Mouse (Mus musculus): ENCODE measurements around the gene Rsf1. TPM values are rescaled to one million over a fixed set of nuclear protein-coding genes. Genes with fewer than 3 reads are reported as not detected.

Rsf1 gene
- 28.1 and 35.1 TPM in 2 replicates for polyA plus RNA-seq (2014; fragmentation: Nextera tagmentation; extraction: Ambion mirVana)

DNA sequence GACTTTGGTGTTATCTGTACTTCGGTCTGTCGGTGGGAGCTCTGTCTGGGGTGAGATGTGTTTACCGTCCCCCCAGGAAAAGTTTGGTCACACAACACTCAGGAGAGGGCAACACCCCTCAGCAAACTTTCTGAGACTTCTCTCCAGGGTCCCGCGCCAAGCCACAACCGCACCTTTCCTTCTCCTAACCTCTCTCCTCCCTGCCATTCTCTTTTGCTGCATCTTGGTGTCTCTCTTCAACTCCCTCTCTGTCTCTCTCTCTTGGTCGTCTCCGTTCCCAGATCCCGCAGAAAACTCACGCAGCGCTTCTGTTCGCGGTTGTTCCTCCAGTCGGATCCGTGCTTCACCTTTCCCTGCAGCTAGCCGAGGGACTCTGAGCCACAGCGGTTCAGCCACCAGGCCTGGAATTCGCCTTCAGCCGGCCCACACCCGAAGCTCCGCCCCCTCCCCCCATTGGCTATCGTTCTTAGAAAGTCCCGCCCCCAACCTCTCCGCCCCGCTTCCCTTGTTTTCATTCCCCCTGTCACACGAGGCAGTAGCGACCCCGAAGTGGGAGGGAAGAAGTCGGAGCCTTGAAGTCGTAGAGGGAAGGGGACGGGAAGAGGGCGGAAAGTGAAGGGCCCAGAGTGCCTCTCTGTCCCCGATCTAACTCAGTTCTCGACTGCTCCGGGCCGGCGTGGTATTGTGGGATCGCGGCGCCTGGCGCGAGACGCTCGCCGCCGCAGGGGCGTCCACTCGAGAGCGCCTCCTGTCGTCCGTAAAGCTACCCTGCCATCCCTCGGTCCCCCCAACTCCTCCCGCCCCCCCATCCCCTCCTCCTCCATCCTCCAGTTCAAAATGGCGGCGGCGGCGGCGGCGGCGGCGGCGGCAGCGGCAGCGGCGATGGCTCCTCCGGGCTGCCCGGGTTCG is at the start of gene Rsf1, which contains the start of gene Aamdc:
Gene Rsf1 (plus strand): TSS at position 823 of the 909 bp plus-strand sequence.
Gene Aamdc (minus strand): TSS at position 431 of the 909 bp plus-strand sequence.
- Histone ChIP-seq H3K27me3 (ENCODE audit: control insufficient read depth, insufficient read depth, low read length) (no peaks in the 10 kb centered on the region), H3K9ac (replicated peaks; ENCODE audit: low read length) (peak within 1 kb of the TSS; percentile 98), H3K36me3 (ENCODE audit: control insufficient read depth, insufficient read depth, low read length) (no peaks in the 10 kb centered on the region), H3K4me1 (ENCODE audit: control insufficient read depth, insufficient read depth, low read length) (peaks cover 10% of the 10 kb centered on the region; the same call in 1 of the 2 replicates), H3K9me3 (ENCODE audit: control insufficient read depth, low read length) (no peaks in the 10 kb centered on the region), H3K4me2 (ENCODE audit: low read length) (peak within 1 kb of the TSS; percentile 81), H3K27ac (replicated peaks; ENCODE audit: low read depth, low read length) (peak within 1 kb of the TSS; percentile 99), H3K4me3 (replicated peaks; ENCODE audit: low read depth, low read length) (peak within 1 kb of the TSS; percentile 100)
- DNase-seq, result peak; percentile 98
- WGBS, result under 1% methylated on average over 66 of the region's 68 CpGs
- peak; percentile 94 for ATAC-seq (ENCODE audit: low FRiP score, low TSS enrichment)

GRCm38 (mm10) chr7:97535531-97535930 is 44.2 kb upstream of the Rsf1 start:
- DNase-seq (no peak), ATAC-seq (ENCODE audit: low FRiP score, low TSS enrichment) (no peak)
- H3K4me1 ChIP-seq (ENCODE audit: control insufficient read depth, insufficient read depth, low read length), result no peaks in the 10 kb centered on the region
- no peak overlapping the region for H3K4me3 ChIP-seq (replicated peaks; ENCODE audit: low read depth, low read length)
- no peak overlapping the region for H3K9ac ChIP-seq (replicated peaks; ENCODE audit: low read length)
- H3K27me3 ChIP-seq (ENCODE audit: control insufficient read depth, insufficient read depth, low read length), result no peaks in the 10 kb centered on the region
- no peak overlapping the region for H3K27ac ChIP-seq (replicated peaks; ENCODE audit: low read depth, low read length)
- H3K36me3 ChIP-seq (ENCODE audit: control insufficient read depth, insufficient read depth, low read length), result peaks cover 90% of the 10 kb centered on the region
- H3K4me2 ChIP-seq (ENCODE audit: low read length), result no peak overlapping the region
- no peaks in the 10 kb centered on the region for H3K9me3 ChIP-seq (ENCODE audit: control insufficient read depth, low read length)
- 93% methylated on average over 5 of the region's 5 CpGs for WGBS

DNA sequence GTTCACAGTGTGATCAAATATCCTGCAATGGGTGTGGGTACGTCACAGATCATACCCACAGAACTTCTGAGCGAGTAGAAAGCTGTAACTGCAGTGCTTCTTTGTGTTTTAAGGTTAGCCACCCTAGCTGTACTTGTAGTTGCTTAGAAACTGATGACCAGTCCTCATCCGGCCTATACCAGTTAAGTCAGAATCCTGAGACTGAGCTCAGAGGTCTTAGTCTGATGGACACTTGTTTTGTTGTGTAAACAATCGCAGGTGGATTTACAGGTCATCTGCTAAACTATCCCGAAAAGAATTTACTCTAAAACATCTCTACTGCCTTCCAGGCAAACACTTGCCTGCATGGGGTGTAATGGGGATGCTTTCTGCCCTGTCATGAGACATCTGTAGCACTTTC is 43.1 kb upstream of the Rsf1 start:
- WGBS, result 93% methylated on average over 5 of the region's 5 CpGs
- no peak for ATAC-seq (ENCODE audit: low FRiP score, low TSS enrichment)
- Histone ChIP-seq H3K36me3 (ENCODE audit: control insufficient read depth, insufficient read depth, low read length) (peaks cover 91% of the 10 kb centered on the region), H3K27ac (replicated peaks; ENCODE audit: low read depth, low read length) (no peak overlapping the region), H3K4me1 (ENCODE audit: control insufficient read depth, insufficient read depth, low read length) (no peaks in the 10 kb centered on the region), H3K9me3 (ENCODE audit: control insufficient read depth, low read length) (no peaks in the 10 kb centered on the region), H3K4me2 (ENCODE audit: low read length) (no peak overlapping the region), H3K9ac (replicated peaks; ENCODE audit: low read length) (no peak overlapping the region), H3K27me3 (ENCODE audit: control insufficient read depth, insufficient read depth, low read length) (no peaks in the 10 kb centered on the region), H3K4me3 (replicated peaks; ENCODE audit: low read depth, low read length) (no peak overlapping the region)
- no peak for DNase-seq

DNA sequence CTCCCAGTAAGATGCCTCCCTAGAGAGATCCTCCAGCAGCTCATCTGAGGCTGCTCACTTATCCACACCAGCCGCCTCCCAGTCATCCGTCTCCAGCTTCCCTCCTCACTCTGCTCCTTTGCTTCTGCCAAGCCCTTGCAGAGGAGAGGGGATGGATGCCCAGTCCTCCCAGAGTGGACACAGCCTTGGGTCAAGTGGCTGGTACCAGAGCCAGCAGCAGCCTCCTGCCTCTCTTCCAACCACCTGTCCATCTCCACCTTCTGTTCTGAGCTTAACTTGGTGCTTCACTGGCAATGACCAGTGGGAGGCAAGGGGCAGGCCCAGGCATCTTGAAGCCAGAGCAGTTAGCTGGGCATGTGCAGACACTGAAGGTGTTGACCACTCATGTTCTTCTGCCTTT is 33.2 kb upstream of the Rsf1 start:
- WGBS, result 85% methylated on average over 2 of the region's 2 CpGs

GRCm38 (mm10) chr7:97549301-97549700 is 30.4 kb upstream of the Rsf1 start:
- no peak for DNase-seq
- H3K27ac ChIP-seq (replicated peaks; ENCODE audit: low read depth, low read length), result no peak overlapping the region

More for the DNA sequence above, 33.2 kb upstream of the Rsf1 start:
- no peaks in the 10 kb centered on the region for H3K9me3 ChIP-seq (ENCODE audit: control insufficient read depth, low read length)
- DNase-seq (no peak), ATAC-seq (ENCODE audit: low FRiP score, low TSS enrichment) (no peak)
- no peaks in the 10 kb centered on the region for H3K27me3 ChIP-seq (ENCODE audit: control insufficient read depth, insufficient read depth, low read length)
- no peak overlapping the region for H3K4me2 ChIP-seq (ENCODE audit: low read length)
- H3K27ac ChIP-seq (replicated peaks; ENCODE audit: low read depth, low read length), result no peak overlapping the region
- H3K9ac ChIP-seq (replicated peaks; ENCODE audit: low read length), result no peak overlapping the region
- no peak overlapping the region for H3K4me3 ChIP-seq (replicated peaks; ENCODE audit: low read depth, low read length)
- H3K4me1 ChIP-seq (ENCODE audit: control insufficient read depth, insufficient read depth, low read length), result no peaks in the 10 kb centered on the region
- H3K36me3 ChIP-seq (ENCODE audit: control insufficient read depth, insufficient read depth, low read length), result peaks cover 22% of the 10 kb centered on the region

DNA sequence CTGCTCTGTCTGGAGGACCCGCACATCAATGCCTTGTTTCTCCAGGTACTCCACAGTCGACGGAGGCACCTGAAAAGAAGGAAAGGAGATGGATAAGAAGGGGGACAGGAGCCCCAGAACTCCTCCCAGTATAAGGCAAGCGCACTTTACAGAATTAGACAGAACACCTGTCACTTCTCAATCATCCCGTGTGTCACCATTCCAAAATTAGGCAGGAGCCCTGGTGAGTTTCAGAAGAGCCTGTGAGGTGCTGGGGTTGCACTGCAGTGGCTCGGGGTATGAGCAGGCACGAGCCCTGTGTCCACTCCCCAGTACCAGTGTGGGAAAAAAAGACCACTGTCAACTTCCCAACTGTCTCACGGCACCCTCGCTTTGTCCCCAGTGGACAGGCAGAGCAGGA is 29.0 kb upstream of the Rsf1 start:
- Histone ChIP-seq H3K4me3 (replicated peaks; ENCODE audit: low read depth, low read length) (no peak overlapping the region), H3K27ac (replicated peaks; ENCODE audit: low read depth, low read length) (no peak overlapping the region), H3K36me3 (ENCODE audit: control insufficient read depth, insufficient read depth, low read length) (no peaks in the 10 kb centered on the region), H3K27me3 (ENCODE audit: control insufficient read depth, insufficient read depth, low read length) (no peaks in the 10 kb centered on the region), H3K4me2 (ENCODE audit: low read length) (no peak overlapping the region), H3K9me3 (ENCODE audit: control insufficient read depth, low read length) (no peaks in the 10 kb centered on the region), H3K4me1 (ENCODE audit: control insufficient read depth, insufficient read depth, low read length) (no peaks in the 10 kb centered on the region), H3K9ac (replicated peaks; ENCODE audit: low read length) (no peak overlapping the region)
- ATAC-seq (ENCODE audit: low FRiP score, low TSS enrichment) (no peak), DNase-seq (no peak)
- WGBS, result 94% methylated on average over 9 of the region's 9 CpGs

More at GRCm38 (mm10) chr7:97549301-97549700, 30.4 kb upstream of the Rsf1 start:
- H3K4me2 ChIP-seq (ENCODE audit: low read length), result no peak overlapping the region
- H3K27me3 ChIP-seq (ENCODE audit: control insufficient read depth, insufficient read depth, low read length), result no peaks in the 10 kb centered on the region
- no peaks in the 10 kb centered on the region for H3K9me3 ChIP-seq (ENCODE audit: control insufficient read depth, low read length)
- H3K9ac ChIP-seq (replicated peaks; ENCODE audit: low read length), result no peak overlapping the region
- 94% methylated on average over 10 of the region's 10 CpGs for WGBS
- no peaks in the 10 kb centered on the region for H3K4me1 ChIP-seq (ENCODE audit: control insufficient read depth, insufficient read depth, low read length)
- H3K36me3 ChIP-seq (ENCODE audit: control insufficient read depth, insufficient read depth, low read length), result no peaks in the 10 kb centered on the region
- no peak overlapping the region for H3K4me3 ChIP-seq (replicated peaks; ENCODE audit: low read depth, low read length)
- ATAC-seq (ENCODE audit: low FRiP score, low TSS enrichment), result no peak

- Histone ChIP-seq H3K4me1 (ENCODE audit: control insufficient read depth, insufficient read depth, low read length) (no peaks in the 10 kb centered on the region), H3K9me3 (ENCODE audit: control insufficient read depth, low read length) (no peaks in the 10 kb centered on the region), H3K27ac (replicated peaks; ENCODE audit: low read depth, low read length) (no peak overlapping the region), H3K4me3 (replicated peaks; ENCODE audit: low read depth, low read length) (no peak overlapping the region), H3K27me3 (ENCODE audit: control insufficient read depth, insufficient read depth, low read length) (no peaks in the 10 kb centered on the region), H3K9ac (replicated peaks; ENCODE audit: low read length) (no peak overlapping the region), H3K4me2 (ENCODE audit: low read length) (no peak overlapping the region), H3K36me3 (ENCODE audit: control insufficient read depth, insufficient read depth, low read length) (no peaks in the 10 kb centered on the region)
- ATAC-seq (ENCODE audit: low FRiP score, low TSS enrichment) (no peak), DNase-seq (no peak)
- WGBS, result 92% methylated on average over 2 of the region's 2 CpGs
Measured at GRCm38 (mm10) chr7:97563576-97563975, 16.1 kb upstream of the Rsf1 start.

DNA sequence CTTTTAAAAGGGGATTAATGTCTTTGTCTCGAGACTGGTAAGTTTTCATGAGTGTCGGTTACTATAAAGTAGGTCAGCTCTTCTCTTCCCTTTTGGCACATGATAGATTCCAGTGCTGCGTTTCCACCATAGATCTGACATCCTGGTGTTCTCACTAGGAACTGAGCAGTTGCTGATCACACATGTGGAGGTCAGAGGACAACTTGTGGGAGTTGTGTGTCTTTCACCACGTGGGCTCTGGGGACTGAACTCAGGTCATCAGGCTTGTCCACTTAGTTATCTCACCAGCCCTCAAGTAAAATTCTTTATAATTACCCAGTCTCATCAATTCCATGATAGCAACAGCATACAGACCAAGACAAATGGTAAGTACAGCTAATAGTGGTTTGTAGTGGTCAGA is 10.3 kb upstream of the Rsf1 start:
- DNase-seq, result no peak
- H3K4me2 ChIP-seq (ENCODE audit: low read length), result no peak overlapping the region
- no peak overlapping the region for H3K9ac ChIP-seq (replicated peaks; ENCODE audit: low read length)
- H3K36me3 ChIP-seq (ENCODE audit: control insufficient read depth, insufficient read depth, low read length), result no peaks in the 10 kb centered on the region
- ATAC-seq (ENCODE audit: low FRiP score, low TSS enrichment), result no peak
- no peaks in the 10 kb centered on the region for H3K27me3 ChIP-seq (ENCODE audit: control insufficient read depth, insufficient read depth, low read length)
- no peak overlapping the region for H3K27ac ChIP-seq (replicated peaks; ENCODE audit: low read depth, low read length)
- no peaks in the 10 kb centered on the region for H3K9me3 ChIP-seq (ENCODE audit: control insufficient read depth, low read length)
- WGBS, result 83% methylated on average over 4 of the region's 4 CpGs
- no peaks in the 10 kb centered on the region for H3K4me1 ChIP-seq (ENCODE audit: control insufficient read depth, insufficient read depth, low read length)
- H3K4me3 ChIP-seq (replicated peaks; ENCODE audit: low read depth, low read length), result no peak overlapping the region

DNA sequence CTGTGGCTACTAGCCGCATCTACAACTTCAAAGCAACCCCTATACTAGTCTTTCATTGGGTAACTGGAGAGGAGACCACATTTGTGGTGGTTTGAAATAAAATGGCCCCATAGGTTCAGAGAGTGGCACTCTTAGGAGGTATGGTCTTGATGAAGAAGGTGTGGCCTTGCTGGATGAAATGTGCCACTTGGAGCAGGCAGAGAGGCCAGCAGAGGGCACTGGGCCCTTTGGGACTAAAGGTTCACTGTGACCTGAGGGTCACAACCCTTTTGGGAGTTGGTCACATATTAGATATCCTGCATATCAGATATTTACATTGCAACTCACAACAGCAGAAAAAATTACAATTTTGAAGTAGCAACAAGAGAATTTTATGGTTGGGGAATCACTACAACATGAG is 9.3 kb upstream of the Rsf1 start:
- no peak overlapping the region for H3K4me2 ChIP-seq (ENCODE audit: low read length)
- no peaks in the 10 kb centered on the region for H3K4me1 ChIP-seq (ENCODE audit: control insufficient read depth, insufficient read depth, low read length)
- no peak for DNase-seq
- WGBS, result 96% methylated on average over 1 of the region's 1 CpGs
- H3K27me3 ChIP-seq (ENCODE audit: control insufficient read depth, insufficient read depth, low read length), result no peaks in the 10 kb centered on the region
- no peak for ATAC-seq (ENCODE audit: low FRiP score, low TSS enrichment)
- no peaks in the 10 kb centered on the region for H3K9me3 ChIP-seq (ENCODE audit: control insufficient read depth, low read length)
- no peak overlapping the region for H3K27ac ChIP-seq (replicated peaks; ENCODE audit: low read depth, low read length)
- no peak overlapping the region for H3K9ac ChIP-seq (replicated peaks; ENCODE audit: low read length)
- no peak overlapping the region for H3K4me3 ChIP-seq (replicated peaks; ENCODE audit: low read depth, low read length)
- H3K36me3 ChIP-seq (ENCODE audit: control insufficient read depth, insufficient read depth, low read length), result no peaks in the 10 kb centered on the region

Data from midbrain, embryonic 14.5 days (tissue).